Mouse (Mus musculus) left cerebral cortex, adult 18-20 months (tissue): ENCODE results near the gene Mpeg1. TPM values are rescaled to one million over a fixed set of nuclear protein-coding genes. Genes with fewer than 3 reads are reported as not detected.

Source experiments
- DNase-seq, 2 experiments: peaks; one replicate each; pipeline ENCODE4 v3.0.0; 2021 to 2022; ENCODE audit warnings: low spot score in 2 of 2, mixed read lengths in 1 of 2
- total RNA-seq, 2 experiments: library from RNA; stranded (reverse); gene quantifications; 2 replicates each; pipeline ENCODE4 v1.2.3; 2021

Gene Mpeg1
- total RNA-seq, 2 experiments from 2014 or later = 9.7 TPM

GRCm38 (mm10) chr19:12489675-12490570 lies 29.3 kb downstream of the Mpeg1 start:
- DNase-seq = no peak

DNA sequence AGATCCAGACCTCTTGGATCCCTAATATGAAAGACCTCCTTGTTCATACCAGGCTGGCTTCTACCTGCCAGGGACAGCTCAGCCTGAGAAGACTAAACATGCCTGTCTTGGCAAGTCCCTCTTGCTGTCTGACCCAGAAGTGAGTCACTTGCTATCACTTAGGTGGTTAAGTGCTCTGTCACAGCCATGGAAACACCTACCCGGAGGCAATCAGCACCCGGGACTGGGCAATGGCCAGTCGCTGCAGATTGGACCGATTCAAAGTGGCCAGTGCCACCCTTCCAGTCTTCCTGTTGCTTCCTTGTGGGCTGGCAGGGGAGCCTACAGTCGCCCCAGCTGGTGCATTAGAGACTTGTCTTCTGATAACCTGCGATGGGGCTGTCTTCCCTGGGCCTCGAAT lies 31.1 kb downstream of the Mpeg1 start:
- DNase-seq = no peak

- DNase-seq = no peak
These were observed 33.0 kb downstream of the Mpeg1 start for GRCm38 (mm10) chr19:12493453-12494186.

GRCm38 (mm10) chr19:12494187-12494458 lies 33.5 kb downstream of the Mpeg1 start:
- no peak for DNase-seq

GRCm38 (mm10) chr19:12494972-12495535 lies 34.5 kb downstream of the Mpeg1 start:
- no peak for DNase-seq

DNA sequence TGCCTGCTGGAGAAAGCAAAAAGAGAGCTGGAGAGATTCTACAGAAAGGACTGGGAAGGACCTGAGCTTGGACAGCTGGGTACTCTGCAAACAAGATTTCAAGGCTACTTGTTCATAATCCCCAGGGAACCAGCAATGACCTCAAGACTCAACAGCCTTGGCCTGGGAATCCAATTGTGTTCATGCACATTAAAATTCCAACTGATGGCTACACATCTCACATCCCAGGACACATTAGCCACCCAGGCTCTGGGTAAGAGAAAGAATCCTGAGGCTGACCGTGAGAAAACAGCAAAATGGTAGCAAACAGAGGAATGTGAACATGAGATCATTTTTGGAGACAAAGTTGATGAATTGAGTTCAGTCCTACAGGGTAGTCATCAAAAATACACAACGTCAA lies 35.7 kb downstream of the Mpeg1 start:
- no peak for DNase-seq

- no peak for DNase-seq
These were observed 37.3 kb downstream of the Mpeg1 start for GRCm38 (mm10) chr19:12497909-12498308.

DNA sequence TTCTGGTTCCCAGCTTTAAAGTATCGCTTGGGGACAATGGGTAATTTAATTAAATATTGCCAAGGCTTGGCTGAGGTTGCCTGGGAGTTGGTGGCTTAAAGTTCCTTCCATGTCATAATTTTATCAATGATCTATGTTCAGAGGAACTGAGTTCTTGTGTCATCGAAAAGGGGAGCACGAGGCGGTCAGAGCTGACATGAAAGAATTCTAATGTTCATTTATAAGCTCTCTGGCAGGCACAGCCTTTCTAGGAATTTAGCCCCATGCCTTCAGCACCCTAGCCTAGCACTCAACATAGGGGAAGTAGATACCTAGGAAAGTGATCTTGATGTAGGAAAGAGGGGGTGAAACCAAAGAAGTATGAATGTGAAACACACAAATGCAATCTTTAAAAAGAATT lies 37.7 kb downstream of the Mpeg1 start:
- no peak for DNase-seq

GRCm38 (mm10) chr19:12498941-12499340 lies 38.4 kb downstream of the Mpeg1 start:
- DNase-seq = no peak

- DNase-seq = no peak
These were observed 38.9 kb downstream of the Mpeg1 start for GRCm38 (mm10) chr19:12499485-12499884.

GRCm38 (mm10) chr19:12500124-12500523 lies 39.5 kb downstream of the Mpeg1 start:
- peak; percentile 80 to 85 for DNase-seq

DNA sequence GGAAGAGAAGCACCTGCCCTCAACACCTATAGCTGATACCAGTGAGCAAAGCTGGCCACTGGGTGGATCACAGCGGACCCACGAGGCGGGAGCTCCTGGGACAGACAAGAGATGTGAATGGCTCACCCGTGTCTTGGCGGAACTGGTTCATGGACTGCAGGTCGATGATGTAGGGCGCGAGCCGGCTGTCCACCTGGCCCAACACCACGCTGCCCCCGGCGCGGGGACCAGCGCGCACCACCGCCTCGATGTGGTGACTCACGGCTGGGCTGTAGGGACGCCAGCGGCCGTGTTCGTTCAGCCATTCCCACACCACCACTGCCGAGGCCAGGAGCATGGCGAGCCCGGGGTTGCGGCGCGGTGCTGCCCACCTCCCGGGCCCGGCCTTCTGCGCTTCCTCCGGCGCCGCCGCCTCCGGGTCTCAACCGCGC lies 40.3 kb downstream of the Mpeg1 start:
- peak; percentile 54 to 63 for DNase-seq

DNA sequence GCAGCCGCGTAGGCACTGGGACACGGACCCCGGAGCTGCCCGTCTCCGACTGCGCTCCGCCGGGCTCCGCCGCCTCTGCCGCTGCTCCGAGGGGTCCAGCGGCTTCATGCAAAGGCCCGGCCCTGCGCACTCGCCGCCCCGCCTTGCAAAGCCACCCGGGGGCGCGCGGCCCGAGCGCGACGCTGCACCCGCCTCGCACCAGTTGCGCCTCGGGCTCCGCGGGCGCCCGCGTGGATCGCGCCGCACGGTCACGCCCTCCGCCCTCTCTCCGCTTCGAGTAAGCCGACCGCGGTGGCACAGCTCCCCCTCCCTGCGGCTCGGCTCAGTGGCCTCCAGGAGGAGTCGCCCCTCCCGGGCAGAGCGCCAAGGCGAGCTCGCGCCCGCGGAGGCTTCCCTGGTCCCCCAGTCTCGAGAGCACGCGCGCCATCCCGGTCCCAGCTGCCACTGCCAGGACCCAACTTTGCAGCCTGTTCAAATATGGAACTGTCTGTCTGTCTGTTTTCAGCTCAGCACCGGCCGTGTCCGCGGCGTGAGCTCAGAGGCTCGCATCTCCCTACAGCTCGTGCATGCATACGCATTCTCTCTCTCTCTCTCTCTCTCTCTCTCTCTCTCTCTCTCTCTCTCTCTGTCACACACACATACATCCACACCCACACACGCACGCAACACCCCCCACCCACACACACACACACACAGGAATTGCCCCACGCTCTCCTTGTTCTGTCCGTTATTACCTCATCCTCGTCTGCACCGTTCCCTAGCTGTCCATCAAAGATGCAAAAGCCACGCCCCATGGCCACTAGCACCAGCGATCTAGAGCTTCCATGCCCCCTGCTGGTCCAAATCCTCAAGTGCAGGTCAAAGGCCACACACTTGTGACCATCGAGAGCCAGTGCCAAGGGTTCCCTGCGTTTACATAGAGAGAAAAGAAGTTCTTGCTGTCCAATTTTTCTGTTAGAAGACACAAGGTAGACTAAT lies 41.1 kb downstream of the Mpeg1 start, which contains the start of gene Dtx4:
TSS of gene Dtx4 (minus strand) at position 85 of the 978 bp plus-strand sequence.
- DNase-seq = peak; percentile 92 to 94

DNA sequence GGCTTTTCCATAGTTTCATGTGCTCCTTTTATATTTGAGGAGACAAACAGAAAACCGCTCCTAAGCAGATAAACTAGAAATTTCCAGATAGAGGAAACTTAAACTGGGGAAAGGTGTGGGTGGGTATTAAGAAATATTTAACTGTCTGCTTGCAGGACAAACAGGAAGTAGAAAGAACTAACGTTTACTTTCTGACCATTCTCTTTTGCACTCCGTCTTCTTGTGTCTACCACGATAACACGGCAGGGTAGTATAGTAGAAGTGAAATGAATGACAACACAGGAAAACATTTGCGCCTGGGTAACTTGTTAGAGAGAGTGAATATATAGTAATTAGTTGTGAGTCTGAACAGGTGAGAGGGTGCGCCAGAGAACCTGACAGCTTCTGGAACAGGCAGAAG lies 42.2 kb downstream of the Mpeg1 start:
- DNase-seq = no peak

DNA sequence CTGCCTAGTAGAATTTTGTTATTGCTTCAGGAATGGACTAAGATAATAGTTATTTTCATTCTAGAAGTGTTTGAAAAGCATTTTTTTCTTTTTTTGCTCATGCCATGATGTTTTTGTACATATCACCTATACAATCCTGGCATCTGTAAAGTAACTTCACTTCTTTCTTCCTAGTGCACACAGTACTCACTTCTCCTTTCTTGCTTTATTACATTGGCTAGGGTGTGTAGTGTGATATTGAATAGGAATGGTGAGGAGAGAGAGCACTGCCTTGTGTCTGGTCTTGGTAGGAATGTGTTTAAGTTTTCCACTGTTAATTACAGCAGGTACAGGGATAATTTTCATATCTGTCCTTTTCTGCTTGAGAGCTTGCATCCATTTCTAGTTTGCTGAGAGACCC lies 54.0 kb downstream of the Mpeg1 start:
- no peak for DNase-seq

Other genes with a start within 250 kb of the Mpeg1 start
- gene Olfr1432, start 228.2 kb upstream of the Mpeg1 start, total RNA-seq = not detected
- gene Olfr262, start 219.1 kb upstream of the Mpeg1 start, total RNA-seq = not detected
- not detected for gene Olfr235, start 199.7 kb upstream of the Mpeg1 start, total RNA-seq
- gene Olfr1434, start 180.9 kb upstream of the Mpeg1 start, total RNA-seq = not detected
- gene Olfr1436, start 161.6 kb upstream of the Mpeg1 start, total RNA-seq = not detected
- gene Olfr1437, start 135.7 kb upstream of the Mpeg1 start, total RNA-seq = not detected
- not detected for gene Olfr1438-ps1, start 124.9 kb upstream of the Mpeg1 start, total RNA-seq
- gene Olfr1440, start 73.5 kb upstream of the Mpeg1 start, total RNA-seq = not detected
- not detected for gene Olfr1441, start 43.3 kb upstream of the Mpeg1 start, total RNA-seq
- not detected for gene Pfpl, start 32.9 kb upstream of the Mpeg1 start, total RNA-seq
- gene Dtx4, start 40.7 kb downstream of the Mpeg1 start, total RNA-seq = 10 to 100 TPM; 34.3 to 36.9 TPM
- 1 to 10 TPM; 1.5 to 2.0 TPM for gene Fam111a, start 85.0 kb downstream of the Mpeg1 start, total RNA-seq
- not detected for gene Gm4952, start 139.2 kb downstream of the Mpeg1 start, total RNA-seq
- not detected for gene Glyat, start 172.5 kb downstream of the Mpeg1 start, total RNA-seq
- not detected for gene Olfr1442, start 209.7 kb downstream of the Mpeg1 start, total RNA-seq
- gene Olfr1443, start 217.3 kb downstream of the Mpeg1 start, total RNA-seq = not detected
- gene Keg1, start 235.0 kb downstream of the Mpeg1 start, total RNA-seq = not detected